Mouse (Mus musculus) lung, adult 2 months (tissue): ENCODE results near the gene Fcgr4.
A peak's percentile ranks its signal among the peaks of the same experiment; 100 is the strongest.

Experiments
- CTCF ChIP-seq: fragments of 200-500 bp; IDR thresholded peaks from 2 replicates; pipeline ENCODE4 v1.5.1; 2011; ENCODE audit warnings: mild to moderate bottlenecking, low read length, control low read depth; ENCODE audit not compliant: insufficient read depth
- POLR2A ChIP-seq: fragments of 200-500 bp; IDR thresholded peaks from 2 replicates; pipeline ENCODE4 v1.6.1; 2011; ENCODE audit warnings: low read depth, mild to moderate bottlenecking, control low read depth, low read length, borderline replicate concordance; ENCODE audit errors: extremely low read depth

DNA sequence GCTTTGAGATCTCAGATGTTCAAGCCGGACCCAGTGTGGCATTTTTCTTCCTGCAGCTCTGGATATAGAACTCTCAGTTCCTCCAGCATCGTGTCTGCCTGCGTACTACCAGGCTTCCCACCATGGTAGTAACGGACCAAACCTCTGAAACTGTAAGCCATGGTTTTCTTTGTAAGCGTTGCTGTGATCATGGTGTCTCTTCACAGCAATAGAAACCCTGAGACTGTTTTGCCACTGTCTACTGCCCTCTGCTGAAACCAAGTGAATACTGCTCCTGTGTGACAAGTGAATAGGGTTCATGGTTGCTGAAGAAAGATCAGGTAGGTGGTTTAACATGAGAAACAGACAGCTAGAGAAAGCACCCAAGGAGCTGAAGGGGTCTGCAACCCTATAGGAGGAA, 26.2 kb upstream of the Fcgr4 start:
- TF ChIP-seq CTCF (peak; percentile 44), POLR2A (no peak)
